Mouse (Mus musculus): ENCODE data around the gene Lrriq3. TPM values are rescaled to one million over a fixed set of nuclear protein-coding genes. Genes with fewer than 3 reads are reported as not detected.

Gene Lrriq3
- 1 to 10 TPM in 1 of 2 experiments, under 1 TPM in 1; 0.86 to 1.1 TPM for total RNA-seq (2021)
- long read RNA-seq, experiment 1 = 0 reads
- long read RNA-seq, experiment 2, partial matches to known transcripts = 1 of 3 reads
- long read RNA-seq, experiment 2, other reads (novel, unspliced or antisense) = 0 of 3 reads

DNA sequence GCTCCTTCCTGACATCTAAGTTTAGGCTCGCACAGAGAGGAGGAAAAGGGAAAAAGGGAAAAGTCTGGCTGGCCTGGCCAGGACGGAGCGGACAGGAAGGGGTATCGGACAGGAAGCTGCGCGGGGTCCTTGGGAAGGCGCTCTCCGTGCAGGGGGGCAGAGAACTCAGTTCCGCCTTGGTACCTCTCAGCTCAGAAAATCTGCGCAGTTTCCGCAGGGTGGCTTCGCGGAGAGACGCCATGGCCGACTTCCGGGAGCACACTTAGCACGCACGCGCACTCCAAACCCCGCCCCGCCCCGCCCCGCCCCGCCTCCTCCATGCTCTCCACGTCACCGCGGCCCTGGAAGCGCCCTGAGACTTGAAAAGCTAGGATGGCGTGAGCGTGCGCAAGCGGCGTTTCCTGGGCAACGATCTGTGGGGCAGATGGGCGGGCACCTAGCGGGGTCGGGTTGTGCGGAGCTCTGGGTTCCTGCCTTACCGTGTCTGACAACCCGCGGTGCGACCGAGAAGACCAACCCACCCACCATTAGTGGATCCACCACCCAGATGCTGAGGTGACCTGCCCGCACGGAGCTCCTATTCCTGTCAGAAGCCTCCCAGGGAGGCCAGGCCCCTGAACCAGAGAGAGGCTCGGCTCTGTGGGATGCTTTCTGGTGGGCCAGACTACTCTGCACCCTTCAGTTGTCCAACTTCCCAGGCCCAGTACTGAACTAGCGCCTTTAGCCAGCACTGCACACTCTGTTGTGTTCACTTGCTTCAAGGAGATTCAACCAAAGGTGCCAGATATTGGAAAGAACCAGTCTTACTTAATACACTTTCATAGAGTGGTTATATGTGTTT, at the start of gene Lrriq3, which contains the start of gene Fpgt:
Lrriq3 (plus strand) TSS at position 319 of the 841 bp plus-strand sequence.
Fpgt (minus strand) TSS at position 288 of the 841 bp plus-strand sequence.
- DNase-seq (ENCODE audit: low spot score in 2 of 2) = peak; percentile 82 to 87

DNA sequence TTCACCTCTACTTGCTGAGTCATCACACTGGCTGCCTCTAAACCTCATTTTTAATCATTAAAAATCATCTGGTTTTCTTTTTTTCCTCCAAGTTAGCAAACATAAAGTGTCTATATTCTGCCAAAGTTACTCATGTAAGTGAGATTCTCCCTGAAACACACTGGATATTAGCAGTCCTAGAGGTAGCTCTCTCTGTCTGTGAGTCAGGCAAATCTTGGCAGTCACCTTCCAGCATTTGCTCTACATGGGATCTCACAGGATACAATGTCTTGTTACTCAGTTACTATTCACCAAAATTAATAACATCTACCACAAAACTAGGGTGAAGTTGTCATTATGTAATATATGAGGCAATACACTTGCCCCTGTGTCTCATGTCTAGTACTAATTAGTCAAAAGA, 41.2 kb upstream of the Lrriq3 start:
- DNase-seq (ENCODE audit: low spot score in 2 of 2) = no peak

DNA sequence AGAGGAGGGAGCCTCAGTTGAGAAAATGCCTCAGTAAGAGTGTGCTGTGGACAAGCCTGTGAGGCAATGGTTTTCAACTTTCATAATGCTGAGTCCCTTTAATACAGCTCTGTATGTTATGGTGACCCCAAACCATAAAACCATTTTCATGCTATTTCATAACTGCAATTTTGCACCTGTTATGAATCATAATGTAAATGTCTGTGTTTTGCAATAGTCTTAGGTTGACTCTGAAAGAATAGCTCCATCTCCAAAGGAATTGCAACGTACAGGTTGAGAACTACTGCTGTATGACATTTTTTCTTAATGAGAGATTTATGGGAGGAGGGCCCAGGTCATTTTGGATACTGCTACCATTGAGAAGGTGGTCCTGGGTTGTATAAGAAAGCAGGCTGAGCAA, 40.0 kb upstream of the Lrriq3 start:
- no peak for DNase-seq (ENCODE audit: low spot score in 2 of 2)

DNA sequence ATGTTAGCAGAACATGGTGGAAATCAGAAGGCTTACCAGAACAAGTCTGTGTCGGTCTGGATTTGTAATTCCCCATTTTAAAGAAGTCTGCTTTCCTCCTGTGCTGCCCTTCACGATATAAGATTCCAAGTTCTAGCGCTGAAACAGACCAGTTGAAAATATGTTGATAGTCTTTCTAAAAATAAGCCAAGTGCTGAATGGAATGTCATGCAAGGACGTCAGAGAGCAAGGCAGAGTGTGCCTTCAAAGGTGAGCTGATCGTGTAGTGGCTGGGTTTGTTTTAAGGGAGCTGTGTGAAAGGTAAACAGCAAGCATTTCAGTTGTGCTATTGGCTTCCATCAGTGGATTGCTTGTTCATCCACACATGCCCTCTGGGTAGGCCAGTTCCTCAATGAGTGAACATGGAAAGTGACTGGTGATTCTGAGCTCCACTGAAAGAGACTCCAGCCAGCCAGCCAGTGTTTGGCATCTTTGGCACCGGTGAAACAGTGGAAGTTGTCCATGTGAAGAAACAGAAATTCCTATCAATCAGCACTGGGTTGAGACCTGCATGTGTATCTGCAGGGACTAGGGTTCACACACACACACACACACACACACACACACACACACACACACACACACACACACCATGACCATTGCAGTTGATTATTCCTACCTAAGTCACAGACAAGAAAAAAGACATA, 37.9 kb upstream of the Lrriq3 start, which contains the start of gene Tnni3k:
Tnni3k (minus strand) TSS at position 177 of the 686 bp plus-strand sequence.
- no peak for DNase-seq (ENCODE audit: low spot score in 2 of 2)

DNA sequence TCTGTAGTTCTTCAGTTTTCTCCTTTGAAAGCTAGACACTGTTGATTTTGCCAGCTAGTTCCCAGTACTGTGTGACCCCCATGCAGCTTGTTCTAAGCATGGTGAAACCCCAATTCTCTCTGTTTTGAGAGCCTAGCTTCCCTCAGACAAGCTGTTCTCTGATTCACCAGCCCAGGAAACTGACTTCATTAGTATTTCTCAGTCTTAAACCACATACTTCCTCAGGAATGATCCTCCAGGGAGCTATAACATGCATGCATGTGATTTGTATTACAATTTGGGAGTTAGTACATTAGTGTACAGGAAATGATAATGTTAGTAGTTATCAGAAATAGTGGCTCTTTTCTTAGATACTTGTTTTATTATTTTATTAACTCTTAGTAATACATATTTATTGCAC, 36.6 kb upstream of the Lrriq3 start:
- no peak for DNase-seq (ENCODE audit: low spot score in 2 of 2)

DNA sequence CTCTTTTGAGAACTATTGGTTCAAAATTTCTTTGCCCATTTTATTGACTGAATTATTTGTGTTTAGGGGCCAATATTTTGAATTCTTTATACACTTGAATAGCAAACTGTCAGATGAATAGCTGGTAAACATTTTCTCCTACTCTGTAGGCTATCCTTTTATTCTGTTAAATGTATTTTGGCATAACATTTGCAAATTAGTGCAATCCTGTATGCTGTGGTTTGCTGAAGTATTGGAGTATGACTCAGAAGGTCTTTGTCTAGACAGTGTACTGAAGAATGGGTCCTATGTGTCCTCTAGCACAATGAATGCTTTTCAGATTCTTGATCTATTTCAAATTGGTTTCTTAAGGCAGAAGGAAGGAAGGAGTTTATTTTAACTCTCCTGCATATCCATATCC, 35.7 kb upstream of the Lrriq3 start:
- no peak for DNase-seq (ENCODE audit: low spot score in 2 of 2)

DNA sequence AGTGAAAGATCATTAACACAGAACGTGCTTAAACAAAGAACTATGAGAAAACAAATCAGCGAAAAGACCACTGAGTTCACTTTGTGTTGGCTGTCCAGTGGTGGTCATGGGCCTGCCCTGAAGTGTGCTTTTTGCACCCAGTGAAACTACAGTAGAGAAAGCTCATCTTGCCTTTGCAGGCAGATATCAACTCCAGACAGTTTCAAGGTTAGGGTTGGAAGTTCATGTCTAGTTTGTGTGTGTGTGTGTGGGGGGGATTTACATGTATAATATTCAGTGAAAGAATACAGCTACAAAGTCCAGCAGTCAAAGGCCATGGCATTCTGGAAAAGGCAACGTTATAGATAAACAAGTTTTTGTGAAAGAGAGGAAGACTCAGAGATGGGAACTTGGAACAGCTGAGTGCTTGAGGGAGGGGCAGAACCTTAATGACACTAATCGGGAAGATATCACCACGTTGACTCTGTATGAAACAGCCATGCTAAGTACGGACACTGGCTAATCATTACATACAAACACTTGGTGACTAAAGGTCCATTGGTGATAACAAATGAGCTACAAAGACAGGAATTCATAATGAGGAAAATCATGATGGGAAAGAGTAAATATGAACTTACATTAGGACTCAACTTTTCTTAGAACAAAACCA, 34.3 kb upstream of the Lrriq3 start:
- DNase-seq (ENCODE audit: low spot score in 2 of 2) = no peak

DNA sequence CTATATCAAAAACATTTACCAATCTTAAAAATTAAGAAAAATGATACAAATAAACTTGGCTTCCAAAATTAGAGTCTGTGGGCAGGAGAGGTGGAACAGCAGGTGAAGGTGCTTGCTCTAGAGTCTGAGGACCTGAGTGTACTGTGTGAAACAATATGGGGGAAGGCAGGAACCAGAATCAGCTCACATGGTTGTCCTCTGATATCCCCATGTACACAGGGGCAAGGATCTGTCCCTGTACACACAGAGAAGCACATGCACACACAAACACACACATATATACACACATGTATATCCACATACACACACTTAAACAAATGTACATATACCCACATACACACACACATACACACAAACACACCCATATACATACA, 33.8 kb upstream of the Lrriq3 start:
- DNase-seq (ENCODE audit: low spot score in 2 of 2) = no peak

DNA sequence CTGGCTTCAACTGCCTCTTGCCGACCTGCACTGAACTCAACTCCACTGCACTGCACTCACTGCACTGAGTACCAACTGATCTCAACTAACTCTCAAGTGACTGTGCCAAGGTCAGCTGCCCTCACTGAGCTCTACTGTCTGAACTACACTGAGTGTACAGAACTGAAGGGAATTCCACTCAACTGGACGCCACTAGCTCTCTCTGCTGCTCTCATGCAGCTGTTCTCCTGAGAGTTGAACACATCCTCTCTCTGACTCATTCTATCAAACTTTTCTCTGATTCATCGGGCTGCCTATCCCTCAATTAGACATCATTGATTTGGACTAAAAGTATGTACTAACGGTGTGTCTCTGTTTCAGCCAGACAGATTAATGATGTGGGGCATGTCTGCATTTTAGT, 15.3 kb upstream of the Lrriq3 start:
- DNase-seq (ENCODE audit: low spot score in 2 of 2) = no peak

DNA sequence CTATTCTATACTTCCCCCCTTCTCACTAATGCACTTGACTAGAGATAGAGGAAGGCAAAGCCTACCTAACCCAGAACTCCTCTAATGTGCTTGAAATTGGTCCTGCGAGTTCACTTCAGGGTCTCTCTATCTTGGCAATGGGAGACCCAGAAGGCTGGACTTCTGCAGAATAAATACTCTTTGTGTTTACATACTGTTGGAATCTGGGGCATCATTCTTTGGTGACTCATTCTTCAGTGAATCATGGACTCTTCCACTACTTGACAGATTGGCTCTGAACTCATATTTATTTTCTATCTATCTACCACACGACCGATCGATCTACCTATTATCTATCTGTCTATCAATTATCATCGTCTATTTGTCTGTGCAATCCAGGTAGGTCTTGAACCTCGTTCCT, 1.2 kb upstream of the Lrriq3 start:
- no peak for DNase-seq (ENCODE audit: low spot score in 2 of 2)

DNA sequence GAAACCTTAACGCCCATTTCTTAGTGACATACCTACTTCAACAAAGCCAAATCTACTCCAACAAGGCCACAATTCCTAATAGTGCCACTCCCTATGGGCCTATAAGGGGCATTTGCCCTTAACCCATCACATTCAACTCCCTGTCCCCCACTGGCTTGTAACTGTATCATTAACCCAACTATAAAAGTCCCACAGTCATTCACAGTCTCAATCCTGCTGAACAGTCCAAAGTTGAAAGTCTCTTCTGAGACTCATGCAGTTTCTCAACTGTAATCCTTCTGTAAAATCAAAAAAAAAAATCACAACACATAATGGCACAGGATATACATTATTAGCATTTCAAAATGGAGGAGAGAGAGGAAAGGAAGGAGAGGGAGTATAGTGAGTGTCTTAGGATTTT, 6.0 kb downstream of the Lrriq3 start:
- DNase-seq (ENCODE audit: low spot score in 2 of 2) = no peak

DNA sequence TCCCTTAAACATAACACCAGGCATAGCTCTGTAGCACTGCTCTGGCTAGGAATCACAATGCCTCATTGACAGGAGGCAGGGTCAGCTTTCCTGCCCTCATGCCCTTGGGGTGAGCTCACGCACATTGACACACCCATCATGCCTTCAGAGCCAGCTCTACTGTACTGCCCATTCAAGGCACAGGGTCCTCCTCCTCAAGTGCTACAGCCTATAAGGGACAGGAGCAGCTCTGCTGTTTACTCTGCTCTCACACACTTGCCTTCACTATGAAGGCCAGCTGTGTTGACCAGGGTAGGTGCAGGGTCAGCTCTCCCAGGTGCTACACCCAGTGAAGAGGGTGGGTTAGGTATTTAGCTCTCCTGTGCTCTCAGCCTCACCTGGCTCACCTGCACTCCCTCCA, 12.7 kb downstream of the Lrriq3 start:
- DNase-seq (ENCODE audit: low spot score in 2 of 2) = no peak

DNA sequence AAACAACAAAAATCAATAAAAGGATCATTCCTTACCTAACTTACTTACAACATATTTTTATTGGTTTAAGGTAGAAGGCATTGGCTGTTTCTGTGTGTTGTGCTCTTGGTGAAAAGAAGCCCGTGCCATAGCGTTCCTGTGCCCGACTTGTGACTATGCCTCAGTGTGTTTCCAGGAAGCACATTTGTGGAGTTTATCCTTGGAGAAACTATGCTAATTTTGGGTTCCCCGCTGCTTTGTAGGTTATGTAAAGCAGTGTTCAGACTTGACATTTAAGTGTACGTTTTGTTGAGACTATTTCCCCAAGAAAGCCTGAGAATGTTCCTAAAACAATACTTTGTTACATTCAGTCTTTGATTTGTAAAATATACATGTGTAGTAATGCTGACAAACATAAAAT, 44.5 kb downstream of the Lrriq3 start:
- DNase-seq (ENCODE audit: low spot score in 2 of 2) = no peak

DNA sequence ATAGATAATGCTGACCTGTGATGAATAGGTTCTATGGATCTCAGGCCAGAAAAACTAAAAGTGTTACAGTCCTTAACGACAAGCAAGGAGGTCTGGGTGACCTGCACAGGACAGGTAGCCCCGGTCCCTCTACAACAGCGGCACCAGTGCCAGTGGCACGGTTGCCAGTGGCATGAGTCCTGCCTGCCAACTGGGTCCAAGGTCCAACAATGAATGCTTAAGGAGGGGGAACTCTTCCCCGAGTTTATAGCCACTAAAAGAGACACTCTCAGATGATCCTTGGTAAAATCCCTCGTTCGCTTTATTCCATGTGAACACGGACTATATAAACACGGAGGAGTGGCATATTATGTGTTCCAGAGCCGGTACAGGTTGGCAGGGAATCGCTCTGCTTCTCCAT, 47.8 kb downstream of the Lrriq3 start:
- DNase-seq (ENCODE audit: low spot score in 2 of 2) = no peak

DNA sequence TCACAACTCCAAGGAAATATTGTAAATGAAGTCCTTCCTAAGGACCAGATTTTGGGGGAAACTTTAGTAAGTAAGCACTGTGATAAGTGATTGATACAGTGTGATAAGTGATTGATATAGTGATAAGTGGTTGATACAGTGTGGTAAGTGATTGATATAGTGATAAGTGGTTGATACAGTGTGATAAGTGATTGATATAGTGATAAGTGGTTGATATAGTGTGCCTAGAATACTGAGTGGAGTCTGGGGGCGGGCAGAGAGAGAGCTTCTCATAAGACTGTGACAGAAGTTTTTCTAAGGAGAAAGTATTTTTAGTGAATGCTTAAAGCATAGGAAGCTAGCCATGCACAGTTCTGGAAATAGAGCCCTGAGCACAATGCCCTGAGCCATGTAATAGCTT, 51.1 kb downstream of the Lrriq3 start:
- DNase-seq (ENCODE audit: low spot score in 2 of 2) = no peak

DNA sequence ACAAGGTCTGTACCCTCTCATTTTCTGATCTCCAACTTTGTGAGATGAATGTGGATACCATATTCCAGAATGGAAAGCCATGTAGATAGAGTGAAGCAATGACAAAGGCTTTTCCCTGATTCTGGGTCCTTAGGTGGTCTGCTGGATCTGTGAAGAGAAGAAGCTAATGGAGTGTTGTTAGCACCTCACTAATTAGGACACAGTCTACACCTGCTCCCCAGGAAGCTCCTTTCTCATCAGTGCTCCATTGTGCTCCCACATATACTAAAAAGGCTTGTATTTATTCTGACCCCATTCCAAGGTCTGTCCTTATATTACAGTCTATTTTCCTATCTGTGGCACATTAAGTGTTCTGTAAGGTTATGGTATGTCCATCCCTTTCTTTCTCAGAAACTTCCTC, 68.6 kb downstream of the Lrriq3 start:
- DNase-seq (ENCODE audit: low spot score in 2 of 2) = no peak

DNA sequence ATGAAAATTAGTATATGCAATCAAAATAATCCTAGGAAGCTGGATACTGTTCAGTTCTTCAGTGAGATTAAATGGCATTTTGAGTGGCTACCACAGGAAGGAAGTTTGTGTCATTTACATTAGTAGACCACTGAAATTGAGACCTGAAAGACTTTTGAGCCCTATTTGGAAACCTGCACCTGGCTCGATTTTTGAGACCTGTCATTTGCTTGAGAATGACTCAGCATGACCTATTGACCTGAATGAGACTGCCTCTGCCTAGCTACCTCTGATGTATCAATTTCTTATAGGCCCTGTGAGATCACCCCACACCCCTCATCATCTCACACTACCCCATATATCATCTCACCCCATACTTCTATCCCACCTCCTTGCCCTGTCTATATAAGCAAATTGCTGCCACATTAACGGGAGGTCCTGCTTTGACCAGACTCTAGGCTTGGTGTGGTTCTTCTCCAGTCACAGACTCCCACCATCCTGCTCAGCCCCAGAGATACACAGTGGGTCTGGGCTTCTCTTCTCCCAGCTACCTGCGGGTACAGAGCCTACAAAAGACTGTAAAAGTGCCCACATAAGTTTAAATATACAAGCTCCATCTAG, 87.2 kb downstream of the Lrriq3 start:
- no peak for DNase-seq (ENCODE audit: low spot score in 2 of 2)

DNA sequence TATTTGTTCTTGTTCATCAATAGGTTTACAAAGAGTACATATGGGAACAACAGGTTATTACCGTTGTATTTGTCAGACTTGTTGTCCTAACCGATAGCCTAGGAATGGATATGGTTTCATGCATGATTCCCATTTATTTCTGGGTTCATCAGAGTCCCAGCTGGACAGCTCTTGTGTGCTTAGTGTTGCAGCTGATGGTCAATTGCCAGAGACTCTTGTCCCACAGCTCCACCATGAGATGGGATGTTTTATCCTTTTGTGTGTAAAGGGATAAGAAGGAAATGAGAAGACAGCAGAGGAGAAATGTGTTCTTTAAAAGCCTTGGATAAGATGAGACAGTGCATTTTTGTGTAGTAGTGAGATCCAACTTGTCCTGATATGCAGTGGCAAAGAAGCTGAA, 93.2 kb downstream of the Lrriq3 start:
- DNase-seq (ENCODE audit: low spot score in 2 of 2) = no peak

DNA sequence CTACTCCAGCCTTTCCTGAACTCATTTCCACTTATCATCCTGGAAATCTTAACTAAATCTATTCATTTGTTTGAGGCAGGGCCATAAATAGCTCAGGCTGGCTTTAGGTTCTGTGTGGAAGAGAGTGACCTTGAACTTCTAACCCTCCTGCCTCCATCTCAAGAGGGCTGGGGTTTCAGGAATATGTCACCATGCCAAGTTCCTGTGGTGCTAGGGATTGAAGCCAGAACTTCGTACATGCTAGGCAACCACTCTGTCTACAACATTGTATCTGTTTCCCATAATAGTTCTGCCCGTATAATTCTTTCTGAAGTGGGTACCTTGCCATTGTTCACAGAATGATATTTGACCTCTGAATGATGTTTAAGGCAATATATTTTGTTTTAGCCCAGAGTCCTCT, 95.6 kb downstream of the Lrriq3 start:
- no peak for DNase-seq (ENCODE audit: low spot score in 2 of 2)

DNA sequence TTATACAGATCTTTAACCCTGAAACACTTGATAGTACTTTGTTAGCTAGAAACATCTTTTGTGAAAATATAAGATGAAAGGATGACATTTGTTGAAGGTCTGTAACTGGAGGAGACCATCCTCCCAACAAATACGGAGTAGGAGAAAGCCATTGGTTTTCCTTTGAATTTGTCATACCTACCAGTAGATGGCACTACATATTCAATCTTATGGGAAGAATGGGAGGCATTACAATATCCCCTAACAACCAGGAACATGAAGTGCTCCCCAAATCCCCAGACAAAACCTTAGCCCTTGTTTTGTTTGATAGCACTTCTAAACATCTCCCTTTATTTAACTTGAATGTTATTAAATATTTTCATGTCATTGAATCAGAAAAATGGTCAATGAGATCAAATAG, 141.7 kb downstream of the Lrriq3 start:
- no peak for DNase-seq (ENCODE audit: low spot score in 2 of 2)

DNA sequence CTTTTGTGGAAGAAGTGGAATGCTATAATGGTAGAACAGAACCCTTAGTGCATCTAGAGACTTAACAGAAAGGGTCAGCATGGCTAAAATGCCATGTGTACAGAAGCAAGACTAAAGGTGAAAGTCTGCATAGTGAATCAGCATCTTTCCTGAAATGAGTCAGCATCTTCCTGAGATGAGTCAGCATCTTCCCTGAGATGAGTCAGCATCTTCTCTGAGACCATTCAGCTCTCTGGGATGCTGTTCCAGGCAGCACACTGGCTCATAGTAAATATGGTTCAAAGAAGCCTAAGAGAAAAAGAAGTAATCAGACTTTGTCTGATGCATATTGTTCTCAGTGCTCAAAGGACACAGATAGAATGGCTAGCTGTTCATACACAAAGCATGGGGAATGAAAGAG, 142.3 kb downstream of the Lrriq3 start:
- no peak for DNase-seq (ENCODE audit: low spot score in 2 of 2)

All from adrenal gland, adult 18-20 months (tissue).